In the genomic region with DNA sequence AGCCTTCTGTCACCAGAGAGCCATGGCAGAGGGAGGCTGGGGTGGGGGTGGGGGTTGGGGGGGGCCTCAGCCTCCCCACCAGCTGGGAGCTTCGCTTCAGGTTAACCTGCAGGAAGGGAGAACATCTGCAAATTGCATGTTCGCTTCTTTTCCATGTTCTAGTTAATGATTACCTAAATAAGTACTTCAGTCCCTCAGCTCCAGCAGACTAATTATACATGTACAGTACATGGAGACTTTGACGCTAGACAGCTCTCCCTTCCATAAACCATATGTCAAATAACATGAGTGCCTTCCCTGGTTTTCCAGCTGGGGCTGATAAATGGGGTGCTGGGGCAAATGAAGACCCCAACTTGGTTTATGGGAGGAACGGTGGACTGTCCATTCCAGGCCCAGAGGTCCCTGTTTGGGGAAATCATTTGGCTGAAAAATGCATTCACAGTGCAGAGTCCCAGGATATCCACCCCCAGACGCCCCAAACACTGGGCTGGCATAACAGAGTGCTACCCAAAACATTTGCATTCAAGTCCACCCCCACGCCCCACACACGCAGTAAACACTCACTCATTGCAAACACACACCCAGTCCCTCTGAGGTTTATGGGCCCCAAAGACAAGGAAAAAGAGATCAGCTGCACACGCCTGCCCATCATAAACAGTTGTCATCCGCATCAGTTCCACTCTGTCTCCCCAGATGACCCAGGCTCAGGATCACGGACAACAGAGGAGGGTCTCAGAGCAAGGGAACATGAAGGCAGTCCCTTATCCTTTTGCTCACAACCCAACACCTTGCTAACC, we compare ENCODE assay signal across 19 mouse cellular contexts.
DNase-seq lines count a peak whose midpoint lies in the region; ATAC-seq and TF ChIP-seq lines count a peak whose summit lies in the region.
"Had no signal": no experiment of that assay in that cellular context is flagged by ENCODE, and none has a peak within 500 bp of the region (broad histone marks: within the 10 kb centered on the region; RNA-seq: fewer than 3 reads in every experiment).

No protein-coding gene starts in this region.

- H3K27ac ChIP-seq in kidney, adult 2 months (ENCODE audit: insufficient read depth, low read depth, low read length) = peak overlapping the region; percentile 26
- H3K27ac ChIP-seq in lung, embryonic 14.5 days (ENCODE audit: low read depth) = no peak overlapping the region
- H3K27ac ChIP-seq in intestine, embryonic 16.5 days (ENCODE audit: low read length) = peak overlapping the region; percentile 39; the same call in 1 of the 2 replicates
- H3K27ac ChIP-seq in stomach, postnatal 0 days (replicated peaks) = peak overlapping the region; percentile 45; the same call in 1 of the 2 replicates
- H3K27ac ChIP-seq: hindbrain, embryonic 12.5 days; limb, embryonic 15.5 days; liver, embryonic 15.5 days had no signal

- no peaks in the 10 kb centered on the region for H3K27me3 ChIP-seq in kidney, adult 2 months (replicated peaks; ENCODE audit: control insufficient read depth, insufficient read depth, low read length)
- H3K27me3 ChIP-seq in lung, embryonic 14.5 days (ENCODE audit: insufficient read depth, low read length) = no peaks in the 10 kb centered on the region
- no peaks in the 10 kb centered on the region for H3K27me3 ChIP-seq in intestine, embryonic 16.5 days (replicated peaks; ENCODE audit: control insufficient read depth, insufficient read depth, low read length)
- no peaks in the 10 kb centered on the region for H3K27me3 ChIP-seq in stomach, postnatal 0 days (ENCODE audit: control insufficient read depth, insufficient read depth, low read length)
- H3K27me3 ChIP-seq: hindbrain, embryonic 12.5 days; limb, embryonic 15.5 days; liver, embryonic 15.5 days had no signal

- TF ChIP-seq CTCF in kidney, adult 2 months (conservative IDR thresholded peaks at IDR 0.05; ENCODE audit: insufficient read depth, insufficient read length, low read depth, low read length) = no peak
- TF ChIP-seq CTCF in lung, embryonic 14.5 days (IDR thresholded peaks at IDR 0.05; ENCODE audit: low read depth) = no peak
- TF ChIP-seq CTCF in stomach, postnatal 0 days (IDR thresholded peaks at IDR 0.05; ENCODE audit: low read depth) = no peak

- no peak overlapping the region for H3K4me3 ChIP-seq in kidney, adult 2 months (ENCODE audit: insufficient read depth, low read depth, low read length)
- no peak overlapping the region for H3K4me3 ChIP-seq in lung, embryonic 14.5 days (ENCODE audit: low read depth, low read length)
- H3K4me3 ChIP-seq in intestine, embryonic 16.5 days (ENCODE audit: low read length) = no peak overlapping the region
- no peak overlapping the region for H3K4me3 ChIP-seq in stomach, postnatal 0 days (ENCODE audit: low read depth, low read length)
- H3K4me3 ChIP-seq: hindbrain, embryonic 12.5 days; limb, embryonic 15.5 days; liver, embryonic 15.5 days had no signal

- H3K9me3 ChIP-seq in lung, embryonic 14.5 days (ENCODE audit: low read depth, low read length) = no peaks in the 10 kb centered on the region
- no peaks in the 10 kb centered on the region for H3K9me3 ChIP-seq in intestine, embryonic 16.5 days (ENCODE audit: control insufficient read depth, low read length)
- H3K9me3 ChIP-seq in stomach, postnatal 0 days (ENCODE audit: control insufficient read depth, low read length) = no peaks in the 10 kb centered on the region
- H3K9me3 ChIP-seq: hindbrain, embryonic 12.5 days; limb, embryonic 15.5 days; liver, embryonic 15.5 days had no signal

- no peak for TF ChIP-seq POLR2A in kidney, adult 2 months (IDR thresholded peaks at IDR 0.05; ENCODE audit: low read depth, low read length)

- peaks cover 10% of the 10 kb centered on the region; the same call in 1 of the 2 replicates for H3K4me1 ChIP-seq in kidney, adult 2 months (ENCODE audit: control insufficient read depth, insufficient read depth, low read length)
- peaks cover 12% of the 10 kb centered on the region; the same call in 1 of the 2 replicates for H3K4me1 ChIP-seq in lung, embryonic 14.5 days (ENCODE audit: insufficient read depth)
- H3K4me1 ChIP-seq in intestine, embryonic 16.5 days (ENCODE audit: control insufficient read depth, insufficient read depth, low read length) = peaks cover 25% of the 10 kb centered on the region
- H3K4me1 ChIP-seq in stomach, postnatal 0 days (replicated peaks; ENCODE audit: control insufficient read depth, insufficient read depth) = no peaks in the 10 kb centered on the region; the same call in 1 of the 2 replicates

- peak; percentile 38 for DNase-seq in kidney, adult 2 months
- DNase-seq in kidney, adult 9 months = no peak
- peak; percentile 47 for DNase-seq in lung, embryonic 14.5 days
- no peak for DNase-seq in lung, postnatal 25 days (ENCODE audit: low spot score)
- DNase-seq in stomach, postnatal 0 days (ENCODE audit: low spot score) = no peak
- DNase-seq in heart, adult 8-10 months (ENCODE audit: low spot score) = no peak
- DNase-seq: adrenal gland, postnatal 36 days; cerebellum, adult 9-10 months; gastrocnemius, postnatal 14 days; heart, adult 11 months; left cerebral cortex, postnatal 4 days; lung, postnatal 4 days; midbrain, embryonic 14.5 days had no signal

- ATAC-seq in lung, embryonic 14.5 days (ENCODE audit: insufficient read depth) = peak; percentile 36
- ATAC-seq in intestine, embryonic 16.5 days = peak; percentile 78
- peak; percentile 21; the same call in 1 of the 2 replicates for ATAC-seq in stomach, postnatal 0 days (ENCODE audit: low FRiP score, low TSS enrichment)
- ATAC-seq: CD4-positive, CD25-positive, alpha-beta regulatory T cell, adult 4 months; forebrain, embryonic 14.5 days had no signal

- no peaks in the 10 kb centered on the region for H3K36me3 ChIP-seq in kidney, adult 2 months (ENCODE audit: control insufficient read depth, insufficient read depth, low read length)
- no peaks in the 10 kb centered on the region for H3K36me3 ChIP-seq in lung, embryonic 14.5 days (ENCODE audit: insufficient read depth)
- H3K36me3 ChIP-seq in intestine, embryonic 16.5 days (ENCODE audit: control insufficient read depth, insufficient read depth, low read length) = no peaks in the 10 kb centered on the region
- H3K36me3 ChIP-seq in stomach, postnatal 0 days (ENCODE audit: control insufficient read depth, insufficient read depth, low read length) = no peaks in the 10 kb centered on the region
- H3K36me3 ChIP-seq: hindbrain, embryonic 12.5 days; limb, embryonic 15.5 days; liver, embryonic 15.5 days had no signal

- TF ChIP-seq EP300 in stomach, postnatal 0 days (optimal IDR thresholded peaks at IDR 0.05) = no peak

- no peak overlapping the region for H3K9ac ChIP-seq in lung, embryonic 14.5 days
- 0 out of 2 replicates have a peak overlapping the region, but pooled peaks have one; percentile 25 for H3K9ac ChIP-seq in intestine, embryonic 16.5 days (ENCODE audit: low read depth, low read length)
- no peak overlapping the region for H3K9ac ChIP-seq in stomach, postnatal 0 days (ENCODE audit: low read length)
- H3K9ac ChIP-seq: hindbrain, embryonic 12.5 days; limb, embryonic 15.5 days; liver, embryonic 15.5 days had no signal

- no peak overlapping the region for H3K4me2 ChIP-seq in lung, embryonic 14.5 days
- H3K4me2 ChIP-seq in intestine, embryonic 16.5 days (ENCODE audit: low read depth, low read length) = peak overlapping the region; percentile 39
- H3K4me2 ChIP-seq in stomach, postnatal 0 days (replicated peaks; ENCODE audit: low read depth) = no peak overlapping the region
- H3K4me2 ChIP-seq: hindbrain, embryonic 12.5 days; limb, embryonic 15.5 days; liver, embryonic 15.5 days had no signal

- WGBS in kidney, adult 2 months = 40% methylated on average over 10 of the region's 10 CpGs
- WGBS in lung, embryonic 14.5 days = 28% methylated on average over 10 of the region's 10 CpGs
- 30% methylated on average over 10 of the region's 10 CpGs for WGBS in intestine, embryonic 16.5 days
- WGBS in stomach, postnatal 0 days = 41% methylated on average over 10 of the region's 10 CpGs

Comparison
In these comparisons a context has a peak if more than half of its experiments do, and no peak if none do; other contexts are left out.
1. DNase-seq: peak in kidney, adult 2 months (single experiment) and lung, embryonic 14.5 days (single experiment); none in kidney, adult 9 months (single experiment), lung, postnatal 25 days (single experiment), stomach, postnatal 0 days (single experiment) and heart, adult 8-10 months (single experiment).
2. ATAC-seq: peak in every context shown above with its lines; median percentile 78 in intestine, embryonic 16.5 days; 36 in lung, embryonic 14.5 days; 21 in stomach, postnatal 0 days.